Mouse (Mus musculus) lung, embryonic 16.5 days (tissue): ENCODE data around the gene Cd86. TPM values are rescaled to one million over a fixed set of nuclear protein-coding genes. Genes with fewer than 3 reads are reported as not detected.

Experiments used
- ATAC-seq: fragments of 200-750 bp; cut with Nextera tagmentation; 2 replicates; pipeline ENCODE4 v1.8.0; 2017; ENCODE audit warnings: low read depth, mild to moderate bottlenecking, moderate library complexity
- H3K27ac ChIP-seq: fragments of 300-500 bp; sonication (generic); 2 replicates; pipeline ENCODE4 v1.5.1; 2014; ENCODE audit warnings: mild to moderate bottlenecking, control low read depth, low read length
- H3K27me3 ChIP-seq: fragments of 300-500 bp; sonication (generic); 2 replicates; pipeline ENCODE4 v1.6.1; 2014; ENCODE audit warnings: low read depth, low read length, mixed read lengths; ENCODE audit not compliant: control insufficient read depth, insufficient read depth
- H3K36me3 ChIP-seq: fragments of 300-500 bp; sonication (generic); 2 replicates; pipeline ENCODE4 v1.6.1; 2014; ENCODE audit warnings: low read length; ENCODE audit not compliant: control insufficient read depth, insufficient read depth
- H3K4me1 ChIP-seq: fragments of 300-500 bp; sonication (generic); replicated peaks from 2 replicates; pipeline ENCODE4 v1.6.1; 2014; ENCODE audit warnings: low read length, mixed read lengths; ENCODE audit not compliant: control insufficient read depth, insufficient read depth
- H3K4me2 ChIP-seq: fragments of 300-500 bp; sonication (generic); 2 replicates; pipeline ENCODE4 v1.6.1; 2014; ENCODE audit warnings: low read depth, low read length, control low read depth
- H3K4me3 ChIP-seq: fragments of 300-500 bp; sonication (generic); 2 replicates; pipeline ENCODE4 v1.5.1; 2014; ENCODE audit warnings: mild to moderate bottlenecking, low read length, control low read depth
- H3K9ac ChIP-seq: fragments of 300-500 bp; sonication (generic); 2 replicates; pipeline ENCODE4 v1.6.1; 2014; ENCODE audit warnings: low read length, control low read depth
- H3K9me3 ChIP-seq: fragments of 300-500 bp; sonication (generic); 2 replicates; pipeline ENCODE4 v1.6.1; 2016; ENCODE audit warnings: low read length; ENCODE audit not compliant: control insufficient read depth
- WGBS: fragments of 180-500 bp; shearing (Covaris S2); extraction: QIAGEN DNeasy Blood & Tissue Kit; methylation state at CpG from one replicate; pipeline ENCODE4 v1.1.7; 2014; 5-methylcytosine and 5-hydroxymethylcytosine counted together
- polyA plus RNA-seq: library from polyadenylated mRNA; unstranded; fragments of >200 nt; fragmentation: Nextera tagmentation; extraction: Ambion mirVana; gene quantifications from 2 replicates; pipeline ENCODE4 v1.2.1, GENCODE M21; 2015

The Cd86 gene
- polyA plus RNA-seq, 1 experiment from 2014 or later, result 1.7 TPM

DNA sequence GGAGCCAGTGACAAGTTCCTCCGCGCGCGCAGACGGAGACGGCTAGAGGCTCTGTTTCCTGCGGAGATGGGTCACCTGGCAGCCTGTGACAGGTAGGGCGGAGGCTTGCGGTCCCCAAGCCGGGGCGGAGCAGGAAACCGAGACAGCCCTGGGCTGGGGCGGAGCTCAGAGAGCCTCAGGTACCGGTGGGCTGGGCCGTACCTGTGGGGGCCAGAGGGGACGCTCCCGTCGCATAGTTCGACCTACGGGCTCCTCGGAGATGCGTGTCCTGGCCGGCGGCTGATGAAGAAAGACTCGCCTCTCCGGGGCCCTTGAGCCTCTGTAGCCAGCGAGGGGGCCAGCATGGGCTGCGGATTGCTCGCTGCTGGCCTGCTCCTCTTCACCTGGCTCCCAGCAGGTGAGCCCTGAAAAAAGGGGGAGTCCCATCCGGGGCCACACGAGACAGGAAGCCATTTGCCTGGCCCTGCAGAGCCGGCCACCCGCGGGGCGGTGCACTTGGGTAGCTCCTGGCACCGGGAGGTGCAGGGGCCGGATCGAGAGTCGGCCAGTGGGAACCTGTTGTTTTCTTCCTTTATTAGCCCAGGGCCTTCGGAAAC lies 28.0 kb upstream of the Cd86 start, which contains the start of gene Ildr1:
TSS of gene Ildr1 (plus strand) at position 161 of the 596 bp plus-strand sequence.
- Histone ChIP-seq H3K36me3 (no peaks in the 10 kb centered on the region), H3K9me3 (no peaks in the 10 kb centered on the region), H3K4me1 (no peaks in the 10 kb centered on the region), H3K4me2 (peak within 1 kb of the TSS; percentile 55), H3K9ac (peak within 1 kb of the TSS; percentile 63), H3K27ac (0 out of 2 replicates have a peak within 1 kb of the TSS, but pooled peaks have one; percentile 9), H3K4me3 (peak within 1 kb of the TSS; percentile 52), H3K27me3 (no peaks in the 10 kb centered on the region)
- ATAC-seq, result peak; percentile 91
- WGBS, result 2% methylated on average over 40 of the region's 40 CpGs

DNA sequence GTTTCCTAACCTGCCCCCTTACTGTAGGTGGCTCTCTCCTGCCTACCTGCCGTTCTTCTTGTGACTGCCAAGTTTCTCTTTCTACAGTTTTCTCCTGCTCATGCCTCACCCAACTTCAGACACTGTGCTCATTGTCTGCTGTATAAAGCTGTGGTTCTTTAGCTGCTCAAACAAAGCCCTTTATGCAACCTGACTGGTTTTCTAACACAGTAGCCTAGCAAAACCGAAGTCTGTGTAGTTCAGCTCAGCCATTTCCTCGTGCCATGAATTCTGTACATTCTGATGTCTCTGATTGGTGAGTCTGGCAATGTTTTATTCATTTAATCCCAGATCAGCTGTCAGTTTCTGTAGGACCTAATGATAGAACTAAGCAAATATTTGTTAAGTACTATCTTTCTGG lies 25.6 kb upstream of the Cd86 start:
- WGBS, result 46% methylated on average over 3 of the region's 3 CpGs
- peak overlapping the region; percentile 2; the same call in 1 of the 2 replicates for H3K4me2 ChIP-seq
- no peak overlapping the region for H3K9ac ChIP-seq
- no peaks in the 10 kb centered on the region for H3K36me3 ChIP-seq
- no peaks in the 10 kb centered on the region for H3K9me3 ChIP-seq
- H3K27ac ChIP-seq, result peak overlapping the region; percentile 59
- H3K27me3 ChIP-seq, result no peaks in the 10 kb centered on the region
- no peaks in the 10 kb centered on the region for H3K4me1 ChIP-seq
- ATAC-seq, result peak; percentile 42; the same call in 1 of the 2 replicates
- H3K4me3 ChIP-seq, result no peak overlapping the region

DNA sequence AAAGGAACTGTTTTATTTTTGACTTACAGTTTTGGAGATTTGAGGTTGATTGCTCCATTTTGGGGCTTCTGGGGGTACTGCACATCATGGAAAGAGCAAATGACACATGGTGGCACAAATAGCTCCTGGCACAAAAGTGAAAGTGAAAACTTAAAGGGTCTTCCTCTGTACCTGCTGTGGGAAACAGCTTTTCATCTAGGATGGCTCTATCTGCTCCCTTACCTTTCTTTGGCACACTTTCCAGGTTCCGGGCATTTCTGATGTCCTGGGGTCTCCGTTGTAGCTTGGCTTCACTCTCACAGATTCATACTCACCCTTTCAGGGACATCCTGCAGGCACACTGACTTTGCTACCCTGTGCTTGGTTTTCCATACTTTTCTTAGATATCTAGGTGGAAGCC lies 22.2 kb upstream of the Cd86 start:
- Histone ChIP-seq H3K27me3 (no peaks in the 10 kb centered on the region), H3K9me3 (no peaks in the 10 kb centered on the region), H3K9ac (no peak overlapping the region), H3K4me3 (no peak overlapping the region), H3K27ac (no peak overlapping the region), H3K4me2 (no peak overlapping the region), H3K4me1 (no peaks in the 10 kb centered on the region), H3K36me3 (no peaks in the 10 kb centered on the region)
- 90% methylated on average over 2 of the region's 2 CpGs for WGBS
- ATAC-seq, result no peak

DNA sequence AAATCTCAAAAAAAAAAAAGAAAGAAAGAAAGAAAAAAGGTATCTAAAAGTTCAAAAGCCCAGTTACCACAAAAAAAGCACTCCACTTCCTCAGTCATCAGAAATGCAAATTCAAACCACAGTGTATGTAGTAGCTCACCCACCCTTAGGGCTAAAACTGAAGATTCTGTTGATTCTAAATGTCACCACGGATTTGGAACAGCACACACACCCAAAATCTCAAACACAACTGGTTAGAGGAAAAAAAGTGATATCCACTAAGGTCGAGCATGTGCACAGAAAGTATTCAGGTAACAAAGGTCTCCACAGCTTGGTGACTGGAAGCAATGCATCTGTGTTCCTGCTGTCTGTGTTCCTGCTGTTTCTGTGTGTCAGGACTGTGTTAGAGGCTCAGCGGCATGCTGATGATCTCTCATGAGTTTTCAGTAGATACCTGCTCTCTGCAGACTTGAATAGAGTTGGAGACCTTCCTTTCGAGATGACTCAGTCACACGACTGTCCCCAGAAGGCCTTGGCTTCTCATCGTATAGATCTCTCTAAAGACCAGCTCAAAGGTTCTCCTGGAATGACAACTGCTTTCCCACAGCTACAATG lies 18.5 kb upstream of the Cd86 start:
- ATAC-seq, result no peak

DNA sequence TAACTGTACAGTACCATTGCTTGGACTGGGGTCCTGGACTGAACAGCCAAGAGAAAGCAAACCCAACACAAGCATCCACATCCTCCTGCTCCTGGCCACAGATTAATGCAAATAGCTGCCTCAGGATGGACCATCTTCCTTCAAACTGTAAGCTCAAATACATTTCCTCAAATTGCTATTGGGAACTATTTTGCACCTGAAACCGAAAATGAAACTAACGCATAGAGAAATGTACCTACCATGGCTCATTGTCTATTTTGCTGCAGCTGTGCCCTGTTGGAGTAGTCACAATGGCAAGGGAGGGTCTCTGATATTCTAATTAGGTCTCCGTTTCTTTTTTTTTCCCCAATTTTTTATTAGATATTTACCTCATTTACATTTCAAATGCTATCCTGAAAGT lies 15.9 kb upstream of the Cd86 start:
- Histone ChIP-seq H3K27ac (no peak overlapping the region), H3K4me1 (no peaks in the 10 kb centered on the region), H3K4me2 (no peak overlapping the region), H3K4me3 (no peak overlapping the region), H3K27me3 (no peaks in the 10 kb centered on the region), H3K9ac (no peak overlapping the region), H3K36me3 (no peaks in the 10 kb centered on the region), H3K9me3 (no peaks in the 10 kb centered on the region)
- ATAC-seq, result no peak
- 91% methylated on average over 3 of the region's 3 CpGs for WGBS

More for the DNA sequence above, 18.5 kb upstream of the Cd86 start:
- Histone ChIP-seq H3K4me1 (no peaks in the 10 kb centered on the region), H3K9ac (no peak overlapping the region), H3K4me3 (no peak overlapping the region), H3K27ac (no peak overlapping the region), H3K4me2 (no peak overlapping the region), H3K36me3 (no peaks in the 10 kb centered on the region), H3K27me3 (no peaks in the 10 kb centered on the region), H3K9me3 (no peaks in the 10 kb centered on the region)
- 69% methylated on average over 6 of the region's 6 CpGs for WGBS

DNA sequence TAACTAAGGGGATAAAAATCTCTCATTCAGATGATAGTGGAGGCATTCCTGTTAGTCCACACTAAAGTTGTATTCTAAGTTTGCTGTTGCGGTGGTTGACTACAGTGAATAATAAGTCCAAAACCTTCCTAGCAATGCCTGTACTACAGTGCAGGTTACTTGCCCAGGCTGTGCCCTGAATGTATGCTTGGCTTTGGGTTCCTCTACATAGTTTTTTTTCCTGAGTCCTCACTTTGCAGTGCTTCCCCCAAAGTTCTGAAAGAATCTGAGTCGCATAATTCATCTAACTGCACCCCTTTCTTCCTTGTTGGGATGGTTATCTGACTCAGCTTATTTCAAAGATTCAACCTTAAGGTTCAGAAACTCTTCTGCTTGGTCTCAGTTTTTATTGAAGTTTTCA lies 10.0 kb upstream of the Cd86 start:
- 89% methylated on average over 2 of the region's 2 CpGs for WGBS
- Histone ChIP-seq H3K4me3 (no peak overlapping the region), H3K4me1 (no peaks in the 10 kb centered on the region), H3K4me2 (no peak overlapping the region), H3K27ac (no peak overlapping the region), H3K9me3 (no peaks in the 10 kb centered on the region), H3K36me3 (no peaks in the 10 kb centered on the region), H3K9ac (no peak overlapping the region), H3K27me3 (no peaks in the 10 kb centered on the region)
- ATAC-seq, result no peak

DNA sequence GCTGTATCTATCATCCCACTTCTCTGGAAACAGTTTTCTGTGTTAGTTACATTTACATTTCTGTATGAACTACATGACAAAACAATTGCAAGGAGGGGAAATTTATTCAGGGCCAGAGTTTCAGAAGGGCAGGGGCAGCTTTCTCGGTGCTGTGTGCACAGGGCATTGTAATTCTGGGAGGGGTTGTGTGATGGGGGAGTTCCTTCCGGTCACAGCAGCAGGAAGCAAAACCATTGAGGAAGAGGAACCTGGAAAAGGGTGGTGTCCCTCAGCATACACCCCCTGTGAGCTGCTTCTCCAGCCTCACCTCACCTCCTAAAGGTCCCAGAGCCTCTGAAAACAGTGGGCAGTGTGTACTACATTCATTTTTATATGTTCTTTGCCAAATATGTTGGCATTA lies 9.4 kb upstream of the Cd86 start:
- H3K27me3 ChIP-seq, result no peaks in the 10 kb centered on the region
- H3K4me2 ChIP-seq, result no peak overlapping the region
- H3K9me3 ChIP-seq, result no peaks in the 10 kb centered on the region
- no peak overlapping the region for H3K9ac ChIP-seq
- WGBS, result 28% methylated on average over 2 of the region's 2 CpGs
- H3K4me3 ChIP-seq, result no peak overlapping the region
- H3K27ac ChIP-seq, result no peak overlapping the region
- no peaks in the 10 kb centered on the region for H3K4me1 ChIP-seq
- no peak for ATAC-seq
- H3K36me3 ChIP-seq, result no peaks in the 10 kb centered on the region

DNA sequence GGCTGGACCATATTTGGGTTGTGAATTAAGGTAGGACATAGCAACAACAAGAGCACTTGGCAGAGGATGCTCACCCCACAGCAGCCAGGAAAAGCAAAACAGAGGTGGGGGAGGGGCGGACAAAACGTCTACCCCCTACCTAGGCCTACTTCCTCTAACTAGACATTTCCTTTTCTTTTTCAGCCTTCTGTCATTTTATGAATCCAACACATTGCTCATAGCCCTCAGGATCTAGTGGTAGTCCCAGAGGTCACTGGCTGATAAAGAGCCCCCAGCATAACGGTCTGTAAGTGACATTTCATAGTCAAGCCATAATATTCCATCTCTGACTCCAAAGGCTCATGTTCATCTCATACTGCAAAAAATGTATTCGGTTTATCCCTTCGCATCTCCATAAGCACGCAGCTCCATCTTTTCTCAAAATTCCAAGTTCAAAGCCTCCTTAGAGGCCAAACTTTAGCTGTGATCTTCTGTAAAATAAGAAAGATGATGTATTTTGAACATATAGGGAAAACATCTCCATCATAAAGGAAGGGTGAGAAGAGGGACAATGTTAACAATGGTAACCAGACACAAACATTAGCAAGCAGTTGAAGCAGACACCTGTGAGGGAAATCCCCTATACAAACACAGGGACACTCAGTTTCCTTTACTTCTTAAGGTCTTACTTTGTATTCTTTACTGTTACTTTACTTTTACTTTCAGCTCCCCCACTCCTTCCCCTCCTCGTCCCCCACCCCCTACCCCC lies 8.8 kb upstream of the Cd86 start:
- no peak overlapping the region for H3K4me3 ChIP-seq
- no peak for ATAC-seq
- no peak overlapping the region for H3K9ac ChIP-seq
- no peak overlapping the region for H3K27ac ChIP-seq
- no peaks in the 10 kb centered on the region for H3K36me3 ChIP-seq
- H3K4me2 ChIP-seq, result no peak overlapping the region
- H3K4me1 ChIP-seq, result no peaks in the 10 kb centered on the region
- 59% methylated on average over 7 of the region's 7 CpGs for WGBS
- no peaks in the 10 kb centered on the region for H3K27me3 ChIP-seq
- no peaks in the 10 kb centered on the region for H3K9me3 ChIP-seq

DNA sequence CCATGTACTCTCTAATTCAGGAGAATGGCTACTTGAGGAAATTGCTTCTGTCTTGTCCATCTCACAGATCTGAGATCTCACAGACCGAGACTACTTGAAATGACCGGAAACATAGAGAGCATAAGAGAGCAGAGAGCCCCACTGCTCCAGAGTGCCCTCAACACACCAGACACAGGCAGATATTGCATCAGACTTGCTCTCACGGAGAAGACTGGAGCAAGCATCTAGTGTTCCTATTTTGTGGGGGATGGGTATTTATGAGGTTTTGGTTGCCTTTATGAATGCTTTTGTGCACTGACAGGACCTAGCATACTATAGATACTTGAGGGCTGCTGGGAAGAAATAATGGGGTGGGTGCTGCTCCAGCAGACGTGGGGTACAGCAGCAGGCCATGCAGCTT lies 7.3 kb upstream of the Cd86 start:
- Histone ChIP-seq H3K36me3 (no peaks in the 10 kb centered on the region), H3K4me1 (no peaks in the 10 kb centered on the region), H3K27ac (no peak overlapping the region), H3K4me2 (no peak overlapping the region), H3K27me3 (no peaks in the 10 kb centered on the region), H3K4me3 (no peak overlapping the region), H3K9ac (no peak overlapping the region), H3K9me3 (no peaks in the 10 kb centered on the region)
- no peak for ATAC-seq
- 72% methylated on average over 4 of the region's 4 CpGs for WGBS
